Mouse (Mus musculus) midbrain, embryonic 11.5 days (tissue): ENCODE measurements around the gene Scn11a. TPM values are rescaled to one million over a fixed set of nuclear protein-coding genes. Genes with fewer than 3 reads are reported as not detected.
A peak's percentile ranks its signal among the peaks of the same experiment; 100 is the strongest.

Source experiments
- ATAC-seq: fragments of 200-750 bp; cut with Nextera tagmentation; 2 replicates; pipeline ENCODE4 v1.8.0; 2017; ENCODE audit warnings: moderate TSS enrichment, moderate library complexity; ENCODE audit not compliant: low FRiP score
- DNase-seq: peaks from one replicate; pipeline ENCODE4 v3.0.0; 2015; ENCODE audit warnings: low spot score; ENCODE audit errors: missing footprints
- H3K27ac ChIP-seq: fragments of 300-500 bp; sonication (generic); 2 replicates; pipeline ENCODE4 v1.5.1; 2014; ENCODE audit warnings: low read depth, low read length
- H3K27me3 ChIP-seq: fragments of 300-500 bp; sonication (generic); 2 replicates; pipeline ENCODE4 v1.6.1; 2014; ENCODE audit warnings: mild to moderate bottlenecking, low read length, moderate library complexity, mixed read lengths; ENCODE audit not compliant: control insufficient read depth, insufficient read depth
- H3K36me3 ChIP-seq: fragments of 300-500 bp; sonication (generic); 2 replicates; pipeline ENCODE4 v1.6.1; 2014; ENCODE audit warnings: mild to moderate bottlenecking, low read length, moderate library complexity, mixed read lengths; ENCODE audit not compliant: control insufficient read depth, insufficient read depth
- H3K4me1 ChIP-seq: fragments of 300-500 bp; sonication (generic); 2 replicates; pipeline ENCODE4 v1.6.1; 2014; ENCODE audit warnings: low read length; ENCODE audit not compliant: control insufficient read depth, insufficient read depth
- H3K4me2 ChIP-seq: fragments of 300-500 bp; sonication (generic); 2 replicates; pipeline ENCODE4 v1.6.1; 2014; ENCODE audit warnings: mild to moderate bottlenecking, moderate library complexity
- H3K4me3 ChIP-seq: fragments of 300-500 bp; sonication (generic); 2 replicates; pipeline ENCODE4 v1.5.1; 2014; ENCODE audit warnings: low read depth, low read length
- H3K9ac ChIP-seq: fragments of 300-500 bp; sonication (generic); 2 replicates; pipeline ENCODE4 v1.6.1; 2014; ENCODE audit warnings: low read length
- H3K9me3 ChIP-seq: fragments of 300-500 bp; sonication (generic); 2 replicates; pipeline ENCODE4 v1.6.1; 2016; ENCODE audit warnings: low read length; ENCODE audit not compliant: control insufficient read depth
- WGBS: fragments of 180-500 bp; shearing (Covaris S2); extraction: QIAGEN DNeasy Blood & Tissue Kit; methylation state at CpG from one replicate; pipeline ENCODE4 v1.1.7; 2014; 5-methylcytosine and 5-hydroxymethylcytosine counted together
- polyA plus RNA-seq: library from polyadenylated mRNA; unstranded; fragments of >200 nt; fragmentation: Nextera tagmentation; extraction: Ambion mirVana; gene quantifications from 2 replicates; pipeline ENCODE4 v1.2.1, GENCODE M21; 2014

The Scn11a gene
- polyA plus RNA-seq, 1 experiment from 2014 or later, result 0.23 TPM

DNA sequence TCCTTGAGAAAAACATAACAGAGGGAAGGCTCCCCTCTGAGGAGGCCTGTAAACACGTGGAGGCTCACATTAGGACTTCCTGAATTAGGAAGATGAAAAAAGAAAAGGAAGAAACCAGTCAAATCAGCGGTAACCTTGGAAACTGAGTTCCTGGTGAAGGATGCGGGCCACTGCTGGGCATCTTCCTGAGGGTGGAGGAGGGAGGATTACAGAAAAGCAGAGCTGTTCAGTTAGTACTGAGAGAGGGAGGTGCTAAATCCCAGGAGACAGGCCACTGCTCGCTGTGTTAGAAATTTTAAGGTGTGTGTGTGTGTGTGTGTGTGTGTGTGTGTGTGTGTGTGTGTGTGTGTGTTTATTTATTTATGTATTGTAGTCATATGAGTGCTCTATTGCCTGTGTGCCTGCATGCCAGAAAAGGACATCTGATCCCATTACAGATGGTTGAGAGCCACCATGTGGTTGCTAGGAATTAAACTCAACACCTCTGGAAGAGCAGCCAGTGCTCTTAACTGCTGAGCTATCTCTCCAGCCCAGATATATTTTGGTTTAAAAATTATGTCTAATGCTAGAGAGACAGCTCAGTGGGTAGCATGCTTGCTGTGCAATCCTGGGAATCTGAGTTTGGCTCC, 17.4 kb upstream of the Scn11a start:
- WGBS, result 9% methylated on average over 4 of the region's 4 CpGs
- H3K4me2 ChIP-seq, result no peak overlapping the region
- H3K4me1 ChIP-seq, result peaks cover 4% of the 10 kb centered on the region; the same call in 1 of the 2 replicates
- ATAC-seq, result no peak
- no peaks in the 10 kb centered on the region for H3K27me3 ChIP-seq
- no peak overlapping the region for H3K27ac ChIP-seq
- H3K9me3 ChIP-seq, result no peaks in the 10 kb centered on the region
- DNase-seq, result no peak
- no peaks in the 10 kb centered on the region for H3K36me3 ChIP-seq
- no peak overlapping the region for H3K9ac ChIP-seq
- H3K4me3 ChIP-seq, result no peak overlapping the region

DNA sequence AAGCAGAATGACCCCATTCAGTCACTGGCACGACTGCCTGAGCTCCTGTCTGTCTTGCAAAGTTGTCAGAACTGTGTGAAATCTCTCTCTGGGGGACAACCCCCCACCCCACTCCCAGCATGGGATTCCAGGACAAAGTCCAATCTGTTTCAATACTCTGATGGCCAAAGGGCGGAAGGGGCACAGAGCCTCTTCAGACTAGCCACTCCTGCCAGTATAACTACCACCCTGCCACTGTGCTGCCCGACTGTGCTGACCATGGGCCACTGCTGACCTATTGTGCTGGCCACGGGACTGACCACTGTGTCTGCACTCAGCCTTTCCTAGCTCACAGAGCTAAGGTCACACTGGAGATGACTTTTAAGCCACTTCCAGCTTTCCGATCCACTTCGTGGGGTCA, 16.8 kb upstream of the Scn11a start:
- no peak overlapping the region for H3K4me2 ChIP-seq
- H3K4me1 ChIP-seq, result peaks cover 4% of the 10 kb centered on the region; the same call in 1 of the 2 replicates

DNA sequence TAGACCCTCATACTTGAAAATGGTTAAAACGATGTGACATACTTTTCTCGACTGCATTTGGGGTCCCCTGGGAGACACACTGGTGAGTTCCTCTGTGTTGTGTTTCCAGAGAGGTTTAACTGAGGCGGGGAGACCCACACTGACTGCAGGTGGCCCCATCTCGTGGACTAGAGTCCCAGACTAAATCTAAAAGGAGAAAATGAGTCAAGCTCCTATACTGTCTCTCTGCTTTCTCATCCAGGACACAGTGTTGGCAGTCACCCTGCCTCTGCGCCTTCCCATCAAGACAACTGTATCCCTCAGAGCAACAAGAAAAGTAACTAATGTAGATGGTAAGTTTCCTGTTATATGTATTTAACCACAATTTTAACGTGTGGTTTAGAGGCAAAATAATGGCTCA, 15.9 kb upstream of the Scn11a start:
- H3K9me3 ChIP-seq, result no peaks in the 10 kb centered on the region
- H3K36me3 ChIP-seq, result no peaks in the 10 kb centered on the region
- peaks cover 4% of the 10 kb centered on the region; the same call in 1 of the 2 replicates for H3K4me1 ChIP-seq
- no peak overlapping the region for H3K4me3 ChIP-seq
- no peak overlapping the region for H3K9ac ChIP-seq
- 75% methylated on average over 6 of the region's 6 CpGs for WGBS
- no peak for DNase-seq
- no peak overlapping the region for H3K27ac ChIP-seq
- H3K4me2 ChIP-seq, result no peak overlapping the region
- H3K27me3 ChIP-seq, result no peaks in the 10 kb centered on the region
- ATAC-seq, result no peak

More for the DNA sequence above, 16.8 kb upstream of the Scn11a start:
- ATAC-seq (no peak), DNase-seq (no peak)
- Histone ChIP-seq H3K9me3 (no peaks in the 10 kb centered on the region), H3K27ac (no peak overlapping the region), H3K9ac (no peak overlapping the region), H3K4me3 (no peak overlapping the region), H3K27me3 (no peaks in the 10 kb centered on the region), H3K36me3 (no peaks in the 10 kb centered on the region)
- 22% methylated on average over 6 of the region's 6 CpGs for WGBS

DNA sequence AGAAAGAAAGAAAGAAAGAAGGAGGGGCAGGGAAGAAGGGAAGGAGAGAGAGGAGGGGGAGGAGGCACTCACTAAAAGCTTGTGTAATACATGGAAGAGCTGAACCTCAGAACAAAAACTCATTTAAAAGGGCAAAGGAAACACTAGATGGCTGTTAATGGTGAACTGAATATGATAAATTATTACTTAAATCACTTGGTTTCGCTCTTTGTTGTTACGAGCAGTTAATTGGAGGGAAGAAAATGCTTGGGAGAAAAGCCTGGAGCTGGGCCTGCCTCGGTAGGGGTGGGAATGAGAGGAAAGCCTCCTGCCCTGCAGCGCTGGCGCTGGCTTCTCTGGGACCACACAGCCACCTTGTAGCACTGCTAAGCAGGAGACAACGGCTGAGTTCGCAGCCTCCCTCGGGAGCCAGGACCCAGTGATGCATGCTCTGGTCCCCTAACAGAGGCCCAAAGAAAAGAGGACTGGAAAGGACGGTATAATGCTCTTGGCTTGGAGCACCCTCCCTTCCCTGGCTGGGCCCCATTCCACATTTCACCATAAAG, 10.4 kb upstream of the Scn11a start:
- DNase-seq (no peak), ATAC-seq (no peak)
- no peak overlapping the region for H3K27ac ChIP-seq
- H3K36me3 ChIP-seq, result no peaks in the 10 kb centered on the region
- no peaks in the 10 kb centered on the region for H3K4me1 ChIP-seq
- no peaks in the 10 kb centered on the region for H3K27me3 ChIP-seq
- no peak overlapping the region for H3K4me2 ChIP-seq
- no peak overlapping the region for H3K4me3 ChIP-seq
- no peaks in the 10 kb centered on the region for H3K9me3 ChIP-seq
- H3K9ac ChIP-seq, result no peak overlapping the region
- WGBS, result 46% methylated on average over 9 of the region's 9 CpGs

DNA sequence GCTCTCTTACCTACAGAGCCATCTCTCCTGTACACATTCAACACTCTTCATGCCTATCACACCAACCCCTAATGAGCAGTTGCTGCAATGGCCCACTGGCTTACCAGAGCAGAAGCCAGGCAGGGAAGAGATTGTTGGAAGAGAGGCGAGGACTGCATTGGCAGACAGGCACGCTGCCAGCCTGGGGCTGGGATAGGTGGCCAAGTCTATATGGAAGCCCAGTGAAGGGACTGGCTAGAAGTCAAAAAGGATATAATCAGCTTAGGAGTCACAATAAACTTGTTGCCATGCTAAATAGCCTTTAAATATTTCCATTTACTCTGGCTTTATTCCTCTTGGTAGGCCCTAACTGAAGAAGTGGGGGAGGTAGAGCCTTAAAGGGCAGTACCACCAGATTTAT, 5.7 kb upstream of the Scn11a start:
- Histone ChIP-seq H3K4me3 (no peak overlapping the region), H3K4me1 (no peaks in the 10 kb centered on the region), H3K27ac (no peak overlapping the region), H3K9ac (no peak overlapping the region), H3K27me3 (no peaks in the 10 kb centered on the region), H3K36me3 (no peaks in the 10 kb centered on the region), H3K4me2 (no peak overlapping the region), H3K9me3 (no peaks in the 10 kb centered on the region)
- ATAC-seq (no peak), DNase-seq (no peak)
- WGBS, result 84% methylated on average over 2 of the region's 2 CpGs

DNA sequence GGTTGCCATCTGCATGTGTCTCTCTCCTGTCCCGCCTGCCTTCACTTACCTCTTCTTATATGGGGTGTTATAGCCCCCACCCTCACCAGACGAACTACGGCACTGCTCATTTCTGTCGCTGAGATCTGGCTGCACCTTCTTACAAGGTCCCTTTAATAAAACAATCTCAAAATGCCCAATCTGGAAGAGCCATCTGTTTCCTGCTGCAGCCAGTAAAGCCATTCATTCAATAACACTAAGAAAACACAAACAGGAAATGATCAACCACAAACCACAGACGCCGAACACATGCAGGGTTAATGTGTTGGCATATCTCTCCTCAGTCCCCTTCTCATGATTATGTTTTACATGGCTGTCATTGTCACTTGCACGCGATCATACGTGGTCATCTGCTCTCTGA, 1.5 kb downstream of the Scn11a start:
- ATAC-seq (no peak), DNase-seq (peak; percentile 6)
- WGBS, result 84% methylated on average over 9 of the region's 9 CpGs
- no peaks in the 10 kb centered on the region for H3K9me3 ChIP-seq
- no peak overlapping the region for H3K9ac ChIP-seq
- H3K4me2 ChIP-seq, result no peak overlapping the region
- no peaks in the 10 kb centered on the region for H3K4me1 ChIP-seq
- H3K4me3 ChIP-seq, result no peak overlapping the region
- no peaks in the 10 kb centered on the region for H3K27me3 ChIP-seq
- no peak overlapping the region for H3K27ac ChIP-seq
- H3K36me3 ChIP-seq, result no peaks in the 10 kb centered on the region

DNA sequence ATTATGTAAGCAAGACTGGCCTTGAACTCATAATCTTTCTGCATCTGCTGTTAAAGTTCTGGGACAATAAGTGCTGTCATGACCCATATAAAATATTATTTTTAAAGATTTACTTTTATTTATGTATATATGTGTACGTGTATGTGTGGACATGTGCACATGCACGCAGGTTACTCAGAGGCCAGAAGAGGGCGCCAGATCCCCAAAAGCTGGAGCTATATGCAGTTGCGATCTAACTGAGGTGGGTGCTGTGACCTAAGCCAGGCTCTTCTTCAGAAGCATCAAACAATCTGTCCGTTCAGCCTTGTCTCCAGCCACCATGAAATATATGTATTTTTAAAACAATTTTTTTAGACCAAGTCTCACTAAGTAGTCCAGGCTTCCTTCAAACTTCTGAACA, 11.6 kb downstream of the Scn11a start:
- Histone ChIP-seq H3K9me3 (no peaks in the 10 kb centered on the region), H3K4me2 (no peak overlapping the region), H3K27me3 (no peaks in the 10 kb centered on the region), H3K4me1 (no peaks in the 10 kb centered on the region), H3K9ac (no peak overlapping the region), H3K27ac (no peak overlapping the region), H3K36me3 (no peaks in the 10 kb centered on the region), H3K4me3 (no peak overlapping the region)
- DNase-seq, result no peak
- ATAC-seq, result no peak
- WGBS, result 96% methylated on average over 5 of the region's 5 CpGs

DNA sequence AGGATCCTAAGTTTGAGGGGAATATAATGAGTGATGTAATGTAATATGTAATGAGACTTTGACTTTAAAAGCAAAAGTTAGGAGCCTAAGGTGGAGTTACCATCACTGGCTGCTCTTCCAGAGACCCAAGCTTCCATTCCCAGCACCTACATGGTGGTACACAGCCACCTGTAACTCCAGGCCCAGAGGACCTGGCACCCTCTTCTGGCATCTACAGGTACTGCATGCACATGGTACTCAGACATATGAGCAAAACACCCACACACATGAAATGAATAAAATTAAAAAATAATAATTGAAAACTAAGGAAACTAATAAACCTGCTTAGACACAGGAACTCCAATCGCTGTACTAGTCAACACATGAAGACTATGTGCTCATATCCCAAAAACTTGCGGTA, 18.8 kb downstream of the Scn11a start:
- no peaks in the 10 kb centered on the region for H3K9me3 ChIP-seq
- ATAC-seq, result no peak
- H3K4me1 ChIP-seq, result peaks cover 25% of the 10 kb centered on the region
- no peaks in the 10 kb centered on the region for H3K36me3 ChIP-seq
- no peak overlapping the region for H3K9ac ChIP-seq
- H3K27me3 ChIP-seq, result no peaks in the 10 kb centered on the region; the same call in 1 of the 2 replicates
- DNase-seq, result no peak
- H3K27ac ChIP-seq, result no peak overlapping the region
- no peak overlapping the region for H3K4me3 ChIP-seq
- H3K4me2 ChIP-seq, result no peak overlapping the region
- WGBS, result 79% methylated on average over 2 of the region's 2 CpGs

DNA sequence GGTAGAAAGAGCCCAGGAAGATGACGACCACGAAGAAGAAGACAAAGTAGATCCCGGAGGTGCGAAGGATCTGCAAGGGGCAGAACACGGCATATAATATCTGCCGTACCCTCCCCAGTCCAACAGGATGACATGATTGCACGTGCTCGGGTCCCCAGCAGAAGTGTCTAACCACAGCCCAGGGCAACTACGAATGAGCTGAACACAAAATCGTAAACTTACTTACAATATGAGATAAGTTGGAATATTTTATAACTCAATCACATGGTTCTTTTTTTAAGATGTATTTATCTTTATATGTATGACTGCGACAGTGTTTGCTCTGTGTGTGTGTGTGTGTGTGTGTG, 20.8 kb downstream of the Scn11a start:
- no peaks in the 10 kb centered on the region for H3K36me3 ChIP-seq
- peak overlapping the region; percentile 10; the same call in 1 of the 2 replicates for H3K27ac ChIP-seq
- 87% methylated on average over 11 of the region's 11 CpGs for WGBS
- H3K9me3 ChIP-seq, result no peaks in the 10 kb centered on the region
- DNase-seq (no peak), ATAC-seq (no peak)
- H3K9ac ChIP-seq, result no peak overlapping the region
- H3K4me2 ChIP-seq, result no peak overlapping the region
- no peak overlapping the region for H3K4me3 ChIP-seq
- no peaks in the 10 kb centered on the region; the same call in 1 of the 2 replicates for H3K27me3 ChIP-seq
- peaks cover 25% of the 10 kb centered on the region for H3K4me1 ChIP-seq
